Mouse (Mus musculus) ZHBTc4 (cell line): ENCODE data around the gene Klk1b11.
"Not testable (repeated sequence)": the region's sequence is repeated elsewhere in the genome, so short reads cannot be mapped to it uniquely, and the experiment has no call there.

Experiments
- DNase-seq: peaks from one replicate; pipeline ENCODE4 v3.0.0-alpha.2; 2011; ENCODE audit warnings: low read depth, low spot score

Klk1b11 gene

GRCm38 (mm10) chr7:43995577-43995976, at the start of gene Klk1b11:
Gene Klk1b11 (plus strand): TSS chr7:43995877.
- DNase-seq = not testable (repeated sequence)

- no peak for DNase-seq
Measured at GRCm38 (mm10) chr7:43950364-43950763, 45.3 kb upstream of the Klk1b11 start, which contains the start of gene Klk1b8. Gene Klk1b8 (plus strand): TSS chr7:43950664.

GRCm38 (mm10) chr7:43952703-43953102, 43.0 kb upstream of the Klk1b11 start:
- no peak for DNase-seq

- DNase-seq = no peak
Measured at GRCm38 (mm10) chr7:43966451-43966850, 29.2 kb upstream of the Klk1b11 start, which contains the start of gene Klk1b1. Gene Klk1b1 (plus strand): TSS chr7:43966751.

GRCm38 (mm10) chr7:43967058-43967457, 28.6 kb upstream of the Klk1b11 start:
- DNase-seq = no peak

- no peak for DNase-seq
Measured at GRCm38 (mm10) chr7:43967612-43968011, 28.1 kb upstream of the Klk1b11 start.

GRCm38 (mm10) chr7:43975761-43976160, 19.9 kb upstream of the Klk1b11 start, which contains the start of gene Klk1b9:
Gene Klk1b9 (plus strand): TSS chr7:43976061.
- not testable (repeated sequence) for DNase-seq

- no peak for DNase-seq
Measured at GRCm38 (mm10) chr7:43985657-43986056, 10.0 kb upstream of the Klk1b11 start.

GRCm38 (mm10) chr7:43994821-43995220, 856 bp upstream of the Klk1b11 start:
- DNase-seq = not testable (repeated sequence)

GRCm38 (mm10) chr7:44004847-44005246, 9.2 kb downstream of the Klk1b11 start:
- no peak for DNase-seq

- not testable (repeated sequence) for DNase-seq
Measured at GRCm38 (mm10) chr7:44011868-44012267, 16.2 kb downstream of the Klk1b11 start, which contains the start of gene Klk1b26. Gene Klk1b26 (plus strand): TSS chr7:44012168.

GRCm38 (mm10) chr7:44014666-44015065, 19.0 kb downstream of the Klk1b11 start:
- DNase-seq = not testable (repeated sequence)

GRCm38 (mm10) chr7:44015071-44015470, 19.4 kb downstream of the Klk1b11 start:
- no peak for DNase-seq
